Mouse (Mus musculus): ENCODE results near the gene Zfp940. TPM values are rescaled to one million over a fixed set of nuclear protein-coding genes. Genes with fewer than 3 reads are reported as not detected.

The Zfp940 gene
- polyA plus RNA-seq, 1 experiment from 2014 or later, result 12.4 TPM

DNA sequence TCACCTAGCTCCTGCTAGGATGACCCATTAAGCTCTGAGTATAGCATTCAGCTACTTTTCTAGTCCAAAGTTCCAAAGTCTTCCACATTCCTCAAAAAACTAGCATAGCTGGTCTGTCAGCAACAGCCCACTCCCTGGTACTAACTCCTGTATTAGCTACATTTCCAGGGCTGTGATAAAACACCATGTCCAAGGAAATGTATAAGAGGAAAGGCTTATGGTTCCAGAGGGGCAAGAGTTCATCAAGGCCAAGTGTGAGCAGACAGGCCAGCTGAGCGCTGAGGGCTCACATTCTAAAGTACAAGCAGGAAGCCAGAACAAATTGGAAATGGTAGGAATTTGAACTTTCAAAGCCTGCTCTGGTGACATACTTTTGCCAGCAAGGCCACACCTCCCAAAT lies 11.4 kb downstream of the Zfp940 start:
- H3K9me3 ChIP-seq, result no peaks in the 10 kb centered on the region
- H3K36me3 ChIP-seq, result peaks cover 52% of the 10 kb centered on the region
- no peaks in the 10 kb centered on the region for H3K27me3 ChIP-seq
- H3K4me1 ChIP-seq (replicated peaks), result no peaks in the 10 kb centered on the region
- H3K4me2 ChIP-seq, result no peak overlapping the region
- no peak overlapping the region for H3K27ac ChIP-seq
- H3K9ac ChIP-seq, result no peak overlapping the region
- 100% methylated on average over 1 of the region's 1 CpGs for WGBS
- ATAC-seq (ENCODE audit: low FRiP score), result no peak
- no peak overlapping the region for H3K4me3 ChIP-seq

GRCm38 (mm10) chr7:29839256-29839655 lies 14.2 kb downstream of the Zfp940 start:
- Histone ChIP-seq H3K4me2 (no peak overlapping the region), H3K27ac (no peak overlapping the region), H3K36me3 (peaks cover 52% of the 10 kb centered on the region), H3K9ac (no peak overlapping the region), H3K27me3 (no peaks in the 10 kb centered on the region), H3K4me1 (replicated peaks) (no peaks in the 10 kb centered on the region), H3K9me3 (no peaks in the 10 kb centered on the region), H3K4me3 (no peak overlapping the region)
- no peak for ATAC-seq (ENCODE audit: low FRiP score)
- 88% methylated on average over 3 of the region's 3 CpGs for WGBS

DNA sequence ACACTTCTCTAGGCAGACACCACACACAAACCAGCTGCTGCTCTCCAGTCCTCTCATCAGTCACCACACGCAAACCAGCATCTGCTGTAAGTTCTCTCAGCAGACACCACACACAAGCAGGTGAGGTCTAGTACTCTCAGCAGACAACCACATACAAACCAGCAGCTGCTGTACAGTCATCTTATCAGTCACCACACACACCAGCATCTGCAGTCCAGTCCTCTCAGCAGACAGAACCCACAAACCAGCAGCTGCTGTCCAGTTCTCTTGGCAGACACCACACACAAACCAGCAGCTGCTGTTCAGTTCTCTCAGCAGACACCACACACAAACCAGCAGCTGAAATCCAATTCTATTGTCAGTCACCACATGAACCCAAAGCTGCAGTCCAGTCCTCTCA lies 16.7 kb downstream of the Zfp940 start:
- Histone ChIP-seq H3K4me1 (replicated peaks) (no peaks in the 10 kb centered on the region), H3K9ac (no peak overlapping the region), H3K9me3 (no peaks in the 10 kb centered on the region), H3K4me2 (no peak overlapping the region), H3K27ac (no peak overlapping the region), H3K27me3 (no peaks in the 10 kb centered on the region), H3K36me3 (peaks cover 64% of the 10 kb centered on the region), H3K4me3 (no peak overlapping the region)
- no peak for ATAC-seq (ENCODE audit: low FRiP score)
- 91% methylated on average over 1 of the region's 1 CpGs for WGBS

- Histone ChIP-seq H3K4me3 (no peak overlapping the region), H3K36me3 (peaks cover 93% of the 10 kb centered on the region), H3K9me3 (no peaks in the 10 kb centered on the region), H3K27me3 (no peaks in the 10 kb centered on the region), H3K9ac (no peak overlapping the region), H3K27ac (no peak overlapping the region), H3K4me1 (replicated peaks) (no peaks in the 10 kb centered on the region), H3K4me2 (no peak overlapping the region)
- no peak for ATAC-seq (ENCODE audit: low FRiP score)
- 82% methylated on average over 12 of the region's 12 CpGs for WGBS
These were observed 23.7 kb downstream of the Zfp940 start for GRCm38 (mm10) chr7:29829804-29830203.

- Histone ChIP-seq H3K9me3 (no peaks in the 10 kb centered on the region), H3K27me3 (no peaks in the 10 kb centered on the region), H3K27ac (no peak overlapping the region), H3K4me2 (no peak overlapping the region), H3K36me3 (peaks cover 91% of the 10 kb centered on the region), H3K4me1 (replicated peaks) (no peaks in the 10 kb centered on the region), H3K9ac (no peak overlapping the region), H3K4me3 (no peak overlapping the region)
- 91% methylated on average over 12 of the region's 12 CpGs for WGBS
- ATAC-seq (ENCODE audit: low FRiP score), result no peak
These were observed 25.5 kb downstream of the Zfp940 start for GRCm38 (mm10) chr7:29828001-29828400.

DNA sequence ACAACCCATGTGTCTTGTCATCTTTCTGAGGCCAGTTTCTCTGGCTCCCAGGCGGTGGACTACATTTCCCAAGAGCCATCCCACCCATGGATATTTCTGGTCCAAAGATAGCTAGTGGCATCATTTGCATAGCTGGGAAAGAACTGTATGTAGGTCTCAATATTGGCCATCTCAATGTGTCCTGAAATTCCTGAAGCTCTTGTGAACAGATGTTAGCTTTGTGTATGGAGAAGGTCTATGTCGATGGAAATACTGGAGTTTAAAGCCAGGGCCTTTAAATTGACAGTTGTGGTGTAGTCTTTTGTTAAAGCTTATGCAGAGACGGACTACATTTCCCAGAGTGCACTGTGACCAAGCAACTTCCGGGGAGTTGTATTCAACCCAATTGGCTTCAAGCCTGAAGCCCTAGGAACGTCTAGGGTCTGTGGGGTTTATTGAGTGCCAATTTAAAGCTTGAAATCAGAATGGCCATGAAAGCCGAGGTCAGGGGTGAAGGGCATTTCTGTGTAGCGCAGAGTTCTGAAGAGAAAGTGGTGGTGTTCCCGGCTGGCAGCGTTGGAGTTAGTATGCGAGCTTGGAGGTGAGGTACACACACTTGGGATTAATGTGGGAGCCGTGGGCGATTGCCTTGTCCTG lies 34.7 kb downstream of the Zfp940 start:
- ATAC-seq (ENCODE audit: low FRiP score), result peak; percentile 77
- WGBS, result 3% methylated on average over 12 of the region's 12 CpGs

DNA sequence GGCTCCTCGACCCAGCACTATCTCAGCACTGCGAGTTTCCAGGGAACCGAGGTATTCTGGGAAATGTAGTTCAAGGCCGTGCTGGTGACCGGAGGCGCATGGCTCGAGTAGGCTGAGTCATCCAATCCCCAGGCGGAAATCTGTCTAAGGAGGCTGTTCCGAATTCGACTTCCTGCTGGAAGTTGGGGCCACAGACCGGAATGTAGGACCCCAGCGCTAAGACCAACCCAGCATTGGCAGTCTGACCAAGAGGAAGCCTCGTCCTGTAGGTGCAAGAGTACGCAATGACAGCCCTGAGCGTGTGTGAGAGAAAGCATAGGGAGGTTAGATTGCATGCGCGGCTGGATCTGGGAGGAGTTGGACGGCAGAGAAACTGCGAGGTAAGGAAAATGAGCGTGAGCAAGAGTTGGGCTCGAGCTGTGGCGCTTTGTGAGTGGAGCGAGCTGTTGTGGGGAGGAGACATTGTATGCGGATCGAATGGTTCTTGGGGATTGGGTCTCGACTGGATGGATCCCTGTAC lies 37.5 kb downstream of the Zfp940 start, which contains the start of gene Zfp790:
TSS of gene Zfp790 (plus strand) at position 205 of the 520 bp plus-strand sequence.
- H3K9ac ChIP-seq, result peak within 1 kb of the TSS; percentile 84
- peak; percentile 95 for ATAC-seq (ENCODE audit: low FRiP score)
- WGBS, result under 1% methylated on average over 26 of the region's 26 CpGs

More for the DNA sequence above, 34.7 kb downstream of the Zfp940 start:
- Histone ChIP-seq H3K27ac (peak overlapping the region; percentile 80), H3K9me3 (no peaks in the 10 kb centered on the region), H3K36me3 (peaks cover 29% of the 10 kb centered on the region), H3K4me1 (replicated peaks) (peaks cover 43% of the 10 kb centered on the region), H3K4me3 (peak overlapping the region; percentile 66), H3K9ac (peak overlapping the region; percentile 77), H3K4me2 (peak overlapping the region; percentile 80), H3K27me3 (no peaks in the 10 kb centered on the region)

DNA sequence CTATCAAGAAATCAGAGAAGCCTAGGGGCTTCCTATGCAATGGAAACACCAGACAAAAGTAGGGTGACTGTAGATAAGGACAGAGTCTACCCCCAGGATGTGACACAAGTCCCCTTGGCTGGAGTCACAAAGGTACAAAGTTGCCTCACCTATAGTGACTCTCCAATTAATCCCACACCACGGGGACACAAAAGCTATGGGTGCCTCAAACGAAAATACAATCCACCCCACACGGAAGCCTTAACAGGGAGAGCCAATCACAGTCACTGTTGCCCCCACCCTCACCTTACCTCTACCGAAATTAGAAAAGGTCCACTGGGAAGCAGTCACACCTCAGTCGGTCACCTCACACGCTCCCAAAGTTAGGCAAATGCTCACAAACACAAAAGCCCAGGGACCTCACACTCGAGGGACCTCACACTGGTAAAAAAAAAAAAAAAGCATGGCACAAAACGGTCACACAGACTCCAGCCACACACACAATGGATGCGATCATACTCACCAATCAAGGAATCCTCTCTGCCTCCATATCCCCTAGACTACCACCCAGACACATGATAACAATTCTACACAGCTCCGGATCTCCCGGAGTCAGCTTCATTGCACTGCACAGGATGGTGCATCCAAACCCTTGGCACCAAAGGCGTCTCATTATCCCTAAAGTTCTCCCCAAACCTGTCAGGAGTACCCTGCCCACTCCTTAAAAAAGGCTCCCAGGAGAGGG lies 38.2 kb downstream of the Zfp940 start:
- peak; percentile 70 for ATAC-seq (ENCODE audit: low FRiP score)
- no peaks in the 10 kb centered on the region for H3K27me3 ChIP-seq
- H3K4me1 ChIP-seq (replicated peaks), result peaks cover 43% of the 10 kb centered on the region
- peaks cover 5% of the 10 kb centered on the region for H3K36me3 ChIP-seq
- peak overlapping the region; percentile 80 for H3K4me2 ChIP-seq
- H3K9me3 ChIP-seq, result no peaks in the 10 kb centered on the region
- H3K27ac ChIP-seq, result peak overlapping the region; percentile 85
- 4% methylated on average over 12 of the region's 12 CpGs for WGBS
- peak overlapping the region; percentile 68 for H3K4me3 ChIP-seq
- peak overlapping the region; percentile 84 for H3K9ac ChIP-seq

More for the DNA sequence above, 37.5 kb downstream of the Zfp940 start, which contains the start of gene Zfp790:
- Histone ChIP-seq H3K4me3 (peak within 1 kb of the TSS; percentile 68), H3K27ac (peak within 1 kb of the TSS; percentile 88), H3K27me3 (no peaks in the 10 kb centered on the region), H3K4me2 (peak within 1 kb of the TSS; percentile 80), H3K4me1 (replicated peaks) (peaks cover 43% of the 10 kb centered on the region), H3K9me3 (no peaks in the 10 kb centered on the region), H3K36me3 (peaks cover 9% of the 10 kb centered on the region)

- WGBS, result 97% methylated on average over 2 of the region's 2 CpGs
- Histone ChIP-seq H3K4me3 (peak overlapping the region; percentile 68), H3K9ac (0 out of 2 replicates have a peak overlapping the region, but pooled peaks have one; percentile 84)
These were observed 39.1 kb downstream of the Zfp940 start for GRCm38 (mm10) chr7:29814381-29814780.

DNA sequence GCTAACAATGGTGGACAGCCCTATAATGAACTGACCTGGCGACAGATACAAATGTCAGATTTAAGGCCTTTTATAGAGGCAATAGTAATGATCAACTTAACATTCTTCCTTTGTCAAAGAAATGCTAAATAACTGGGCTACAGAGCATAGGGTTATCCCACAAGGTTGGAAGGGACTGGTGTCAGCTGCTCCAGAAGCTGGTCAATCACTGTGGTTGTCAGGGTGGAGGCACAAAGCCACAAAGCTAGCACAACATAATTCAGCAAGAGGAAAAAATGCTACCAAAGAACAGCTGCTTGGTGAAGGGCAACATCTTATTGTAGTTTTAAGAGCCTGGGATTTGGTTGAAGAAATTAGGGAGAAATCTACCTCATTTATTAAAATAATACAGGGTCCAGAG lies 41.2 kb downstream of the Zfp940 start:
- no peak overlapping the region for H3K4me3 ChIP-seq
- WGBS, result 85% methylated on average over 1 of the region's 1 CpGs
- H3K4me1 ChIP-seq (replicated peaks), result peaks cover 22% of the 10 kb centered on the region
- peaks cover 5% of the 10 kb centered on the region for H3K36me3 ChIP-seq
- no peak overlapping the region for H3K9ac ChIP-seq
- H3K27ac ChIP-seq, result no peak overlapping the region
- H3K27me3 ChIP-seq, result no peaks in the 10 kb centered on the region
- H3K4me2 ChIP-seq, result no peak overlapping the region
- ATAC-seq (ENCODE audit: low FRiP score), result no peak
- 0 out of 2 replicates have a peak, but pooled peaks cover 3% of the 10 kb centered on the region for H3K9me3 ChIP-seq

More at GRCm38 (mm10) chr7:29814381-29814780, 39.1 kb downstream of the Zfp940 start:
- no peak for ATAC-seq (ENCODE audit: low FRiP score)
- Histone ChIP-seq H3K27me3 (no peaks in the 10 kb centered on the region), H3K4me2 (peak overlapping the region; percentile 80), H3K4me1 (replicated peaks) (peaks cover 39% of the 10 kb centered on the region), H3K36me3 (peaks cover 5% of the 10 kb centered on the region), H3K9me3 (no peaks in the 10 kb centered on the region), H3K27ac (no peak overlapping the region)

DNA sequence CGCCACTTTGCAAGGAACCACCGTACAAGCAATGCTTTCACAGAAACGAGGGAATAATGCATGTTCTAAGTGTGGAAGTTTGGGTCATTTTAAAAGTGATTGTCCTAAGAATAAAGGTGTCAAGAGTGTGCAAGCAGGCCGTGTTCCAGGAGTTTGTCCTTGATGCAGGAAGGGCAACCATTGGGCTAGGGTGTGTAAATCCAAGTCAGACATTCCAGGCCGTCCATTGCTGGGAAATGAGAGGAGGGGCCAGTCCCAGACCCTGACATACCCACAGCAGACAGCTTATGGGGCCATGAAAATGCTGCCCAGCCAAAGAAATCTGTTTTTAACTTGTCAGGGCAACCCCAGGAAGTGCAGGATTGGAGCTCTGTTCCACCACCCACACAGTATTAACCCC lies 46.4 kb downstream of the Zfp940 start:
- Histone ChIP-seq H3K4me2 (no peak overlapping the region), H3K9me3 (0 out of 2 replicates have a peak, but pooled peaks cover 3% of the 10 kb centered on the region), H3K4me1 (replicated peaks) (no peaks in the 10 kb centered on the region), H3K36me3 (peaks cover 5% of the 10 kb centered on the region), H3K9ac (no peak overlapping the region), H3K27ac (no peak overlapping the region), H3K4me3 (no peak overlapping the region), H3K27me3 (no peaks in the 10 kb centered on the region)
- no peak for ATAC-seq (ENCODE audit: low FRiP score)
- WGBS, result 86% methylated on average over 5 of the region's 5 CpGs

- WGBS, result 32% methylated on average over 27 of the region's 27 CpGs
These were observed 60.6 kb downstream of the Zfp940 start for GRCm38 (mm10) chr7:29792906-29793305.

More at GRCm38 (mm10) chr7:29792906-29793305, 60.6 kb downstream of the Zfp940 start:
- Histone ChIP-seq H3K9me3 (no peaks in the 10 kb centered on the region), H3K9ac (no peak overlapping the region), H3K27me3 (peaks cover 20% of the 10 kb centered on the region), H3K4me1 (replicated peaks) (no peaks in the 10 kb centered on the region), H3K4me3 (no peak overlapping the region), H3K36me3 (peaks cover 73% of the 10 kb centered on the region), H3K4me2 (no peak overlapping the region), H3K27ac (no peak overlapping the region)
- ATAC-seq (ENCODE audit: low FRiP score), result no peak
